Mouse (Mus musculus) 416B (cell line): ENCODE measurements around the gene Rfx4.

Experiments used
- DNase-seq: peaks from one replicate; pipeline ENCODE4 v3.0.0; 2011; ENCODE audit warnings: low read depth

The Rfx4 gene

GRCm38 (mm10) chr10:84758483-84759431 lies 2.9 kb downstream of the Rfx4 start:
- DNase-seq = no peak

- no peak for DNase-seq
These were observed 3.8 kb downstream of the Rfx4 start for GRCm38 (mm10) chr10:84759511-84760117.

DNA sequence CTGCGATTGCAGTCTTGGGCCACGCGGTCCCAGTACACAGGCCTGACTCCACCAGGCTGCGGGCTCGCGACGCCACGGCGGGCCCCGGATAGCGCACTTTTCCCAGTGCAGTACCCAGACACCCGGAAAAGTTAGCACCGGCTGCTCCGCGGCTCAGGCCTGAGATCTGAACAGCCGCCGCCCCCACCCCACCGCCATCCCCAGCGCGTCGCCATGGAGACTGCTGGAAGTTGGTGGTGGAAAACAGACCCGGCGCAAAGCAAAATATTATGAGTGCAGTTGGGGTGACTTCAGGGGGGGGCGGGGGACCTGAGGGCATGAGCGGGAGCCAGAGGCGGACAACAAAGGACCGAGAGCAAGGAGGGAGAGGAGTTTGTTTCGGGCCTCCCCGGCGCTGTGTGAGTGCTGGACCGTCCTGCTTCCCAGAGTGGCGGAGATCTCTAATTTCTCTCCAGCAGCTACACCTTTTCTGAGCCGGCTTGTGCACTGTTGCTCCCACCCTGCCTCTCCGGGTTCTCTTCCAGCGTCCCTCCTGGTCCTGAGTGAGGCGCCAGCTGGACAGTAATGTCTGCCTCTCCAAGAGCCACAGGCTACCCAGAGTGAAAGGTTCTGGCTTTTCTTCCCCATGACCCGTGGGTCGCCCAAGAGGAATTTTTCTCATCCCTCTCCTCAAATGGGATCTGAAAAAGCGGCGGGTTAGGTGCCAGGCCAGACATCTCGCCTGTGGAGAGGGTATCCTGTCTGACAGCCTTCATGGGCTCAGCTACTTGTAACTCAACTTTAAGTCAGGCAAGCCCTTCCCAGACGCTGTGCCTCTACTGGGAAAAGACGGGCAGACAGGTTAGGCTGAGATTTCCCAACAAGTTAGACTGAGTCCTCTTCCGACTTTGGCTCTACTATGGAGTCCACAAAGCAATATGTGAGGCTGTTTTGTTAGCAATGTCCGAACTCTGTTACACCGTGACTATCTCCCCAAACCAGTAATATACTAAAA lies 4.6 kb downstream of the Rfx4 start:
- no peak for DNase-seq

DNA sequence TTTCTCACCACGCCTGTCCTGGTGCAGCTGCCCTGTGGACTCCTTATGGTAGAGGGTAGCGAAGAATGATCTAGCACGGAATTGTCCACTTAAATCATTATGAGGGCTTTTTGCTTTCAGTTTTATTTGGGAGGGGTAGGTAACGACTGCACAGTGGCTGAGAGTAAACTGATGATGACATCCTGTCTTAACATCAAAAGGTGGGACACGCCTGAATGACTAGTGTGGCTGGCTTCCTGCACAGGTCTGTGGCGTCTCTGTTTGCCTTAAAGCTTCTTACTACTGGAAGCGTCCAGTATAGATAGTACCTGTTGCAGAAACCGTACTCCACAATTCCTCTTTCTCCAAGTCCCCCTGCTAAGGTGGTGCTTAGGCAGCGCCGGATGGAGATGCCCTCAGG lies 12.9 kb downstream of the Rfx4 start:
- DNase-seq = no peak

DNA sequence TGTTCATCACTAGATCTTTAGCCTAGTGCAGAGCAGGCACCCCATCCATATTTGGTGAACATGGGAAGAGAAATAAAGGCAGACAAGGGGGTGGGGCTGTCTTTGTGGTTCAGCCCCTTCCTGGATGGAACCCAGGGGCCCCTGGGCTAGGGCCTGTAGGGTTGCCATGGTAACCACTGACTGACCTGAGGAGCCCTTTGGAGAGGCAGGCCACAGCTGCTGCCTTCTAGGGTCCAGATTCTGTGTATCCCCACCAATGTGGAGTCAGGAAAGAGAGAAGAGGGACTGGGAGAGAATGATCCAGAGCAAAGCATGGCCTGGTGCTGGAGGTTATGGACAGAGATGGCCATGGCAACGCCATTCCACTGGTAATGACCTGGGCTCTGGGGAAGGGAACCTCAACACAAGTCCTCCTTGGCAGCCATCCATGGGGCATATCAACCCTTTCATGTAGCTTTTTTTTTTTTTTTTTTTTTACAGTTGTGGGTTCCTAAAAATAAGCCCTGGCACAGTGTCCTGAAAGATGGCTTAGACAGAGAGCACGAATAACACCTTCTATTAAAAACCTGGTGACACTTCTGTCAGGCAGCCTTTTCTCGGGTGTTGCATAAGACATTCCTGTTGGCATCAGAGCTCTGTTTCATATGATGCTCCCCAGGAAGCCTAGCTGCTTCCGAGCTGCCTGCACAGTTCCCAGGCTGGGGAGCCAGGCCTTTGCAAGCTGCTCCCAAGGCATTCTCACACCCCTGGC lies 16.7 kb downstream of the Rfx4 start:
- DNase-seq = peak; percentile 7

GRCm38 (mm10) chr10:84773889-84774288 lies 18.0 kb downstream of the Rfx4 start:
- no peak for DNase-seq

DNA sequence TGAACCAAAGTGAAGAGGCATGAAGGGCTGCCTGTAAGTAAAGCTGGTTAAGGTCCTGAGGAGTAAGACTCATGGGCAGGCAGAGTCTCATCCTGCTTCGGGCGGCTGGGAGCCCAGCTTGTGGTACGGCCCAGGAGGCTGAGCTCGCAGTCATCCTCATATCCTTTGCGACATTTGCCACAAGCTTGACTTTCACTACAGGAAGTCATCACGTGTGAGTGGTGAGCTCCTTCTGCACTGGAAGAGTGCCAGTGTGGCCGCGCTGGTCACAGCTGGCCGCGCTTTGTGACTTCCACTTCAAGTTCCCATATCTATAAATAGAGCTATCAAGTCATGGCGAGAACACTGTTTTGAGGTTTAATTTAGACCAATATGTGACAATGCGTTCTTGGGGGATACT lies 18.7 kb downstream of the Rfx4 start:
- DNase-seq = peak; percentile 99

- no peak for DNase-seq
These were observed 21.2 kb downstream of the Rfx4 start for GRCm38 (mm10) chr10:84777109-84777508.

DNA sequence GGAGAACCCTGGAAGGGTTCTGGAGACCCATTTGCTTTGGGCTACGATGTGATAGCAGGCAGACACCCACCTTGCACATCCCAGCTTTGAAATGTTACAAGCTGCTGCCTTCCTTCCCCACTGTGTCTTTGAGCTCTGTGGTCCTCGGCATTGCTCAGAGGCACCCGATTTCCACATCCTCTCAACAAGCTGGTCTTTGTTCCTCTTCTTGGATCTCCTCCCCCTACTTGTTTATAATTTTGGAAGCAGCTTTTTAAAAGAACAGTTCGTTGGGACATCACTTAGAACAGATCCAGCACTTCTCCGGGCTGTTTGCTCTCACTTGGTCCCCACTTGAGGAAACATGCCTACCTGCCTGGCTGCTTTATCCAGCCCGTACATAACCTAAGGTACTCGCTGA lies 22.1 kb downstream of the Rfx4 start:
- DNase-seq = peak; percentile 38

DNA sequence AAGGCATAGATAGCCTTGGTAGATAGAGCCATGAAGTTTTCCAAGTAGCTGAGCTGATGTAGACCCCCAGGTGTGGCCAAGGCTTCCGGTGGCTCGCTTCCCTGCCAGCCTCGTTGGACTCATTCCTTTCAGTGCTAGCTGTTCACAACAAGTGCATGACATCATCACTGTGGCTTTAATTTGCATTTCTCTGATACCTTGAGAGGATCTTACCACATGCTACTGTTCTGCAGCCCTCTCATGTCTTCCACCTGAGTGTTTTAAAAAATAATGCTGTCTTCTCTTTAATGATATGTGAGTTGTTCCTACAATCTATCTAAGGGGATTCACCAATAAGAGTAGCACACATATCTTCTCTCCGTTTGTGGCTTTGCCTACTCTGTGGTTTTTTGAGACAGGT lies 25.0 kb downstream of the Rfx4 start:
- DNase-seq = no peak

GRCm38 (mm10) chr10:84785339-84785738 lies 29.5 kb downstream of the Rfx4 start:
- DNase-seq = no peak

- no peak for DNase-seq
These were observed 34.5 kb downstream of the Rfx4 start for GRCm38 (mm10) chr10:84790323-84790722.

DNA sequence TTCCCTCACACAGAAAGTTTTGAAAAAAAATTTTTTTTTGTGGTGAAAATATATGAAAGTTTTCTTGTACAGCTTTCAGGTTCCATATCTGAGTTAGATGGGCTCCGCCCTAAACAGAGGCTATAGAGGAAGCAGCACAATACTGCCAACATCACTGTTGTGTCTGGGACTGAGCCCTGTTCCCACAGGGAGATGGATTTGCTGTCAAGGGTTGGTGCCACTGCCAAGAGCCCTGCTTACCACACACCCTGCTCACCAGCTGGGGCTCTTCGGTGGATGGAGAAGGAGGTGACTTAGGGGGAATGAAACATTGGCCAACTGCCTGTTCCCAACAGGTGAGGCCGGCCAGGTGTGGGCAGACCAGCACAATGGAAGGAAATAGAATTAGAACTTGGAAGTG lies 35.3 kb downstream of the Rfx4 start:
- no peak for DNase-seq

GRCm38 (mm10) chr10:84801521-84801920 lies 45.7 kb downstream of the Rfx4 start:
- no peak for DNase-seq

GRCm38 (mm10) chr10:84803216-84803844 lies 47.5 kb downstream of the Rfx4 start:
- DNase-seq = no peak

- no peak for DNase-seq
These were observed 49.7 kb downstream of the Rfx4 start for GRCm38 (mm10) chr10:84805576-84805975.

GRCm38 (mm10) chr10:84807206-84807605 lies 51.3 kb downstream of the Rfx4 start:
- DNase-seq = no peak

- no peak for DNase-seq
These were observed 54.4 kb downstream of the Rfx4 start for GRCm38 (mm10) chr10:84810030-84810849.

DNA sequence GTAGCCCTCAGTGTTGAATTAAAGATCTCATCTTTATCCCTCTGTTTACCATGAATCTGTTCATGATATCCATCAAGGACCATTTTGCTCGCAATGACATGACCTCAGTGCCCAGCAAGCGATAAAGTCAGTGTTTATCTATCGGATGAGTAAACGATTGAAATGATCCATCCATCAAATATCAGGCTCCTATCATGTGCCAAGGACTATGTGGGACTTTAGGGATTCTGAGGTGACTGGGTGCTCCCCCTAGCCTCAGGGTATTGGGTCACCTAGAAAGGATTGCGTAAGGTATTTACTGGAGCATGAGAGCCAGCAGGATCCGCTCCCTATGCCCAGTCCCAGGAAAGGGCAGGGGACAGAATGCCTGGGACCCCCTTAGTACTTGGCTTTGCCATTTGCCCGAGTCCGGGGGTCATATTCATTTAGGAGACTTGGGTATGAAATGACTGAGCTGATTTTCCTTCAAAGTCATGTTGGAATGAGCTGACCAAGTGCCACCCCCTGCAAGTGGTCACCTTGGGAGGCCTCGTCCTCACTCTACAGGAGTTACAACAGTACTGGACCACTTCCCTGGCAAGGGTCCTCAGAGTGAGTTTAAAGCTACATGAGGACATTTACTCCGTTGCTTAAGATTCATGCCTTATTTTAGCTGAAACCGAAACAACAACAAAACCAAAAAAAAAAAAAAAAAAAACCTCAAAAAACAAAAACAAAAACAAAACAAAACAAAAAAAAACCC lies 55.5 kb downstream of the Rfx4 start:
- no peak for DNase-seq
